ENCODE assay signal across 20 mouse cellular contexts in genomic region chr8:11441291-11441690, GRCm38 (mm10). TPM values are rescaled to one million over a fixed set of nuclear protein-coding genes. Genes with fewer than 3 reads are reported as not detected.
DNase-seq lines count a peak whose midpoint lies in the region; ATAC-seq and TF ChIP-seq lines count a peak whose summit lies in the region.
"Had no signal": no experiment of that assay in that cellular context is flagged by ENCODE, and none has a peak within 500 bp of the region (broad histone marks: within the 10 kb centered on the region; RNA-seq: fewer than 3 reads in every experiment).

No protein-coding gene starts in this region.

- no peaks in the 10 kb centered on the region for H3K27me3 ChIP-seq in heart, adult 2 months (ENCODE audit: control insufficient read depth, insufficient read depth, low read length)
- no peaks in the 10 kb centered on the region for H3K27me3 ChIP-seq in heart, embryonic 11.5 days (ENCODE audit: control insufficient read depth, insufficient read depth, low read length)
- peaks cover 7% of the 10 kb centered on the region; the same call in 1 of the 2 replicates for H3K27me3 ChIP-seq in hindbrain, embryonic 12.5 days
- H3K27me3 ChIP-seq: Patski had no signal

- H3K4me1 ChIP-seq in heart, adult 2 months (ENCODE audit: control insufficient read depth, insufficient read depth, low read length): no peaks in the 10 kb centered on the region; the same call in 1 of the 2 replicates
- peaks cover 5% of the 10 kb centered on the region; the same call in 1 of the 2 replicates for H3K4me1 ChIP-seq in heart, embryonic 11.5 days (ENCODE audit: control insufficient read depth, insufficient read depth, low read length)
- H3K4me1 ChIP-seq in hindbrain, embryonic 12.5 days: no peaks in the 10 kb centered on the region

- H3K9ac ChIP-seq in heart, adult 2 months (ENCODE audit: low read depth, low read length): no peak overlapping the region
- no peak overlapping the region for H3K9ac ChIP-seq in heart, embryonic 11.5 days (ENCODE audit: low read depth, low read length)
- no peak overlapping the region for H3K9ac ChIP-seq in hindbrain, embryonic 12.5 days

- no peak for TF ChIP-seq EP300 in heart, adult 2 months (IDR thresholded peaks at IDR 0.05; ENCODE audit: insufficient read depth, low read depth, low read length)

- peak overlapping the region; percentile 78 for H3K27ac ChIP-seq in gastrocnemius, adult 2 months
- peak overlapping the region; percentile 56 for H3K27ac ChIP-seq in heart, adult 2 months
- H3K27ac ChIP-seq in heart, embryonic 11.5 days (ENCODE audit: low read depth, low read length): no peak overlapping the region
- no peak overlapping the region for H3K27ac ChIP-seq in hindbrain, embryonic 12.5 days

- peak; percentile 58 for DNase-seq in gastrocnemius, adult 18-20 months (ENCODE audit: low spot score)
- no peak for DNase-seq in gastrocnemius, postnatal 36 days
- DNase-seq in gastrocnemius, adult 2 months: no peak
- DNase-seq in gastrocnemius, postnatal 25 days: no peak
- no peak for DNase-seq in heart, adult 2 months
- peak; percentile 62 for DNase-seq in skeletal muscle tissue, adult 2 months (ENCODE audit: low read depth, low spot score)
- DNase-seq: adrenal gland, adult 2 months; adrenal gland, adult 8-10 months; adrenal gland, postnatal 10 days; adrenal gland, postnatal 14 days; adrenal gland, postnatal 25 days; adrenal gland, postnatal 36 days; cerebellum, adult 11 months; cerebellum, adult 11-12 months had no signal

- WGBS in heart, adult 2 months: 69% methylated on average over 6 of the region's 6 CpGs
- WGBS in heart, embryonic 11.5 days (ENCODE audit: insufficient replicate concordance): 89% methylated on average over 6 of the region's 6 CpGs
- 92% methylated on average over 6 of the region's 6 CpGs for WGBS in hindbrain, embryonic 12.5 days

- no peaks in the 10 kb centered on the region for H3K79me2 ChIP-seq in heart, adult 2 months (replicated peaks; ENCODE audit: control insufficient read depth, insufficient read depth, low read length)

- H3K4me3 ChIP-seq in gastrocnemius, adult 2 months: no peak overlapping the region
- H3K4me3 ChIP-seq in heart, adult 2 months: no peak overlapping the region
- H3K4me3 ChIP-seq in heart, embryonic 11.5 days (ENCODE audit: low read depth, low read length): no peak overlapping the region
- H3K4me3 ChIP-seq in hindbrain, embryonic 12.5 days: no peak overlapping the region

- no peak for TF ChIP-seq CTCF in gastrocnemius, adult 2 months (IDR thresholded peaks at IDR 0.05)
- no peak for TF ChIP-seq CTCF in heart, adult 2 months (IDR thresholded peaks at IDR 0.05)

- no peak for TF ChIP-seq POLR2A in heart, adult 2 months (IDR thresholded peaks at IDR 0.05; ENCODE audit: insufficient read depth, low read depth, low read length)

- no peak for ATAC-seq in heart, embryonic 11.5 days (replicated peaks; ENCODE audit: insufficient number of reproducible peaks, low FRiP score, low TSS enrichment)
- no peak for ATAC-seq in hindbrain, embryonic 12.5 days (ENCODE audit: low FRiP score)
- ATAC-seq: activated CD4-positive, CD25-positive, alpha-beta regulatory T cell, adult 4 months; CD4-positive, CD25-positive, alpha-beta regulatory T cell, adult 4 months; Patski had no signal

- H3K9me3 ChIP-seq in heart, embryonic 11.5 days (replicated peaks; ENCODE audit: control insufficient read depth, low read length): no peaks in the 10 kb centered on the region
- no peaks in the 10 kb centered on the region for H3K9me3 ChIP-seq in hindbrain, embryonic 12.5 days (replicated peaks)
- H3K9me3 ChIP-seq: G1E had no signal

- intact Hi-C loops in gastrocnemius, postnatal 36 days (cut with DNase I): no loop called here
- intact Hi-C loops in gastrocnemius, adult 2 months (cut with DNase I): no loop called here
- intact Hi-C loops in heart, adult 2 months (cut with DNase I): loop anchor here (5.0 kb wide), 1 partner anchor 161 kb away; no protein-coding TSS in a partner anchor

- no peaks in the 10 kb centered on the region for H3K36me3 ChIP-seq in heart, adult 2 months (ENCODE audit: control insufficient read depth, insufficient read depth, low read length)
- H3K36me3 ChIP-seq in heart, embryonic 11.5 days (ENCODE audit: control insufficient read depth, insufficient read depth, low read length): peaks cover 28% of the 10 kb centered on the region
- 0 out of 2 replicates have a peak, but pooled peaks cover 3% of the 10 kb centered on the region for H3K36me3 ChIP-seq in hindbrain, embryonic 12.5 days
- H3K36me3 ChIP-seq: G1E had no signal

- no peak overlapping the region for H3K4me2 ChIP-seq in heart, embryonic 11.5 days
- no peak overlapping the region for H3K4me2 ChIP-seq in hindbrain, embryonic 12.5 days (replicated peaks)

RNA-seq across cellular contexts. Expression of gene Rab20, which starts 37.2 kb away (rescaled TPM):
- total RNA-seq in gastrocnemius, adult 18-20 months (2021): 1 to 10 TPM; 2.5 to 4.6 TPM
- 1 to 10 TPM; 1.2 to 1.9 TPM for total RNA-seq in gastrocnemius, postnatal 36 days (2021)
- total RNA-seq in gastrocnemius, adult 2 months (2021): 1 to 10 TPM; 1.3 to 2.5 TPM
- total RNA-seq in gastrocnemius, postnatal 25 days (2021): under 1 TPM; 0.51 to 0.90 TPM
- total RNA-seq in heart, adult 2 months (2021): 10 to 100 TPM; 17.8 to 27.4 TPM
- 40.9 and 46.8 TPM in 2 replicates for polyA plus RNA-seq in heart, adult 2 months (2012; rRNA removed)
- 20.9 and 25.4 TPM in 2 replicates for polyA plus RNA-seq in heart, embryonic 11.5 days (2014; fragmentation: Nextera tagmentation; extraction: Ambion mirVana)
- 0.79 and 1.6 TPM in 2 replicates for polyA plus RNA-seq in hindbrain, embryonic 12.5 days (2016; fragmentation: Nextera tagmentation; extraction: Ambion mirVana)
- total RNA-seq: G1E had no signal
- polyA plus RNA-seq: G1E had no signal

RNA-seq across cellular contexts. Expression of gene Naxd, which starts 56.0 kb away (rescaled TPM):
- total RNA-seq in gastrocnemius, adult 18-20 months (2021): 10 to 100 TPM; 25.4 to 26.0 TPM
- 10 to 100 TPM; 25.2 to 27.7 TPM for total RNA-seq in gastrocnemius, postnatal 36 days (2021)
- 10 to 100 TPM; 28.1 to 31.2 TPM for total RNA-seq in gastrocnemius, adult 2 months (2021)
- total RNA-seq in gastrocnemius, postnatal 25 days (2021): 10 to 100 TPM; 26.3 to 28.9 TPM
- 10 to 100 TPM; 31.2 to 32.7 TPM for total RNA-seq in heart, adult 2 months (2021)
- 56.9 and 64.1 TPM in 2 replicates for polyA plus RNA-seq in heart, adult 2 months (2012; rRNA removed)
- polyA plus RNA-seq in heart, embryonic 11.5 days (2014; fragmentation: Nextera tagmentation; extraction: Ambion mirVana): 72.0 and 75.8 TPM in 2 replicates
- polyA plus RNA-seq in hindbrain, embryonic 12.5 days (2016; fragmentation: Nextera tagmentation; extraction: Ambion mirVana): 109 and 121 TPM in 2 replicates

Comparison
In these comparisons a context has a peak if more than half of its experiments do, and no peak if none do; other contexts are left out.
1. DNase-seq: peak in gastrocnemius, adult 18-20 months (single experiment) and skeletal muscle tissue, adult 2 months (single experiment); none in gastrocnemius, postnatal 36 days (0 of 2), gastrocnemius, adult 2 months (single experiment), gastrocnemius, postnatal 25 days (single experiment) and heart, adult 2 months (0 of 2).
2. H3K27ac ChIP-seq: peak in gastrocnemius, adult 2 months (single experiment) and heart, adult 2 months (single experiment); none in heart, embryonic 11.5 days (single experiment) and hindbrain, embryonic 12.5 days (single experiment).